In the genomic region with DNA sequence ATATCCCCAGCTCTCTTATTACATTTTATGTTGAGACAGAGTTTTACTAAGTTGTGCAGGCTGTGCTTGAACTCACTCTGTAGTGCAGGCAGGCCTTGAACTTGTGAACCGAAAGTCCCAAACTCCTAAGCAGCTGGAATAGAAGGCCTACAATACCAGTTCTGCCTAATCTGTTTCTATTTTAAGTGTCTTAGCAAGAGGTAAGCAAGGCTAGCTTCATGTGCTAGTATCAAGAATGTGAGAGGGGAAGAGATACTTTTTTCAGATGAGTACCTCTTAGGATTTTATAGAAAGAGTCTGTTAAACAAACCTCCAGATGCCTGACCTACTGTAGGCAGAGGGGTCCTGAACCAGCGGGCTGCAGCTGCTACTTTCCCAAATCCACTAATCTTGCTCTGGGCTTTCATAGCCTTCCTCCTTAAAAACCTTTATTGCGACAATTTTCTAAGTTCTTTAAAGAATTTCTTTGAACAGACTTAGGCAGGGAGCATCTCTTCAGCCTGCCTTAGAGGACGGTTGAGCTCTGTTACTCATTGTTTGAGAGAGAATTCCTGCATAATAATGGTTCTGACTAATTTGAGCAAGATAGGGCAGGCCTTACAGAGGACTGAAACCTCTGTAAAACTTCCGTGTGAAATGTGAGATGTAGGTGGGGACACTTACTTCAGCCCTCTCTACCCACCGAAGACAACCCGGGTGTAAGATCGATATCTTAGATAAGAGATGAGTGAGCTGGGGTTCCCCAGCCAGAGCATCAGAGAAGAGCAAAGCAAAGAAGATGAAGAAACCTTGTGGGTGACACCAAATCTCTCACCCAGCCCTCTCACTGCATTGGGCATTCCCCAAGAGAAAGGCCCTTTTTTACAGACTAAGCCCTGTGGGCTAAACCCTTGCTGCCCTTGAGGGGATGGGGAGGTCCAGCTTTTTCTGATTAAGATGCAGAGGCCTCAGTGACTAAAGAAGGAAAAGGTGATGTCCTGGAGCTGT, we compare ENCODE assay signal across 26 mouse cellular contexts. TPM values are rescaled to one million over a fixed set of nuclear protein-coding genes. Genes with fewer than 3 reads are reported as not detected.
A peak's percentile ranks its signal among the peaks of the same experiment; 100 is the strongest.
DNase-seq lines count a peak whose midpoint lies in the region; ATAC-seq and TF ChIP-seq lines count a peak whose summit lies in the region.
"Had no signal": no experiment of that assay in that cellular context is flagged by ENCODE, and none has a peak within 500 bp of the region (broad histone marks: within the 10 kb centered on the region; RNA-seq: fewer than 3 reads in every experiment).

No protein-coding gene starts in this region.

- no peaks in the 10 kb centered on the region for H3K79me2 ChIP-seq in CH12.LX (replicated peaks; ENCODE audit: control insufficient read depth, extremely low read depth, insufficient read depth, poor library complexity, severe bottlenecking)

- H3K9ac ChIP-seq in CH12.LX (ENCODE audit: insufficient read depth, low read depth) = no peak overlapping the region; the same call in 1 of the 2 replicates
- H3K9ac ChIP-seq in forebrain, embryonic 12.5 days = no peak overlapping the region
- H3K9ac ChIP-seq: embryonic facial prominence, embryonic 13.5 days; heart, embryonic 15.5 days; hindbrain, embryonic 15.5 days; limb, embryonic 15.5 days; liver, embryonic 14.5 days; lung, embryonic 15.5 days had no signal

- H3K4me2 ChIP-seq in CH12.LX (ENCODE audit: insufficient read depth, low read depth, poor library complexity, severe bottlenecking) = peak overlapping the region; percentile 78
- H3K4me2 ChIP-seq in forebrain, embryonic 12.5 days = no peak overlapping the region
- H3K4me2 ChIP-seq: embryonic facial prominence, embryonic 13.5 days; heart, embryonic 15.5 days; hindbrain, embryonic 15.5 days; limb, embryonic 15.5 days; lung, embryonic 15.5 days had no signal

- no peak for TF ChIP-seq RAD21 in CH12.LX (IDR thresholded peaks at IDR 0.05; ENCODE audit: low read depth, low read length)

- WGBS in forebrain, embryonic 12.5 days = 38% methylated on average over 8 of the region's 8 CpGs

- TF ChIP-seq EP300 in CH12.LX (IDR thresholded peaks at IDR 0.05; ENCODE audit: low read length) = peak; percentile 62; the same call in 1 of the 2 replicates

- in situ Hi-C loops in CH12.LX (cut with MboI; ENCODE audit: low pct_ligation_motif_present, low pct_unique_long_range_greater_than_20kb, low sequenced_read_pairs) = loop anchor here (10.0 to 25.0 kb wide), 3 partner anchors 148 to 430 kb away; partner anchors contain the start of genes Ccdc83, Ccdc89 and Crebzf

- H3K36me3 ChIP-seq in CH12.LX (replicated peaks in 1 of 2; ENCODE audit: control insufficient read depth in 1 of 2, insufficient read depth in 1 of 2, low read length in 1 of 2) = no peaks in the 10 kb centered on the region
- no peaks in the 10 kb centered on the region for H3K36me3 ChIP-seq in forebrain, embryonic 12.5 days (replicated peaks)
- H3K36me3 ChIP-seq: embryonic facial prominence, embryonic 13.5 days; G1E; heart, embryonic 15.5 days; hindbrain, embryonic 15.5 days; limb, embryonic 15.5 days; lung, embryonic 15.5 days had no signal

- dilution Hi-C loops in CH12.LX (cut with MboI; ENCODE audit: extremely low pct_ligation_motif_present, extremely low pct_unique_long_range_greater_than_20kb, low sequenced_read_pairs) = no loop called here

- peak; percentile 32 for DNase-seq in 416B (ENCODE audit: low read depth)
- peak; percentile 71 for DNase-seq in CH12.LX (ENCODE audit: extremely low read depth)
- DNase-seq in R1 (ENCODE audit: low read depth, low spot score) = peak; percentile 90
- DNase-seq in cerebellum, adult 11 months = no peak
- DNase-seq in spleen, postnatal 36 days (ENCODE audit: low spot score in 2 of 2) = no peak
- DNase-seq: adrenal gland, adult 2 months; cerebellum, adult 2 months; cerebellum, postnatal 25 days; gastrocnemius, adult 2 months; heart, postnatal 4 days; left cerebral cortex, postnatal 4 days; lung, postnatal 36 days; thymus, postnatal 14 days had no signal

- ATAC-seq in inflammation-experienced regulatory T-cells, adult 6 months = peak; percentile 87
- ATAC-seq in cerebellum, adult (ENCODE audit: insufficient number of reproducible peaks, low FRiP score, low TSS enrichment) = no peak
- no peak for ATAC-seq in forebrain, embryonic 12.5 days (ENCODE audit: low FRiP score)
- ATAC-seq: forebrain, embryonic 14.5 days; intestine, postnatal 0 days had no signal

- peaks cover 3 to 28% of the 10 kb centered on the region in 2 experiments; a peak in 3 of 4 replicates for H3K4me1 ChIP-seq in CH12.LX (ENCODE audit: control insufficient read depth in 1 of 2, insufficient read depth in 2 of 2)
- H3K4me1 ChIP-seq in forebrain, embryonic 12.5 days = no peaks in the 10 kb centered on the region
- H3K4me1 ChIP-seq: embryonic facial prominence, embryonic 13.5 days; heart, embryonic 15.5 days; hindbrain, embryonic 15.5 days; limb, embryonic 15.5 days; lung, embryonic 15.5 days had no signal

- H3K9me3 ChIP-seq in CH12.LX (replicated peaks; ENCODE audit: low read length) = no peaks in the 10 kb centered on the region
- H3K9me3 ChIP-seq in forebrain, embryonic 12.5 days = no peaks in the 10 kb centered on the region
- H3K9me3 ChIP-seq: embryonic facial prominence, embryonic 13.5 days; G1E; heart, embryonic 15.5 days; hindbrain, embryonic 15.5 days; limb, embryonic 15.5 days; lung, embryonic 15.5 days had no signal

- peak overlapping the region; percentile 90 for H3K27ac ChIP-seq in CH12.LX (ENCODE audit: insufficient read depth, low read depth)
- no peak overlapping the region for H3K27ac ChIP-seq in forebrain, embryonic 12.5 days
- H3K27ac ChIP-seq: embryonic facial prominence, embryonic 13.5 days; gastrocnemius, adult 2 months; heart, embryonic 15.5 days; hindbrain, embryonic 15.5 days; kidney, postnatal 0 days; limb, embryonic 15.5 days; liver, embryonic 14.5 days; lung, embryonic 15.5 days had no signal

- no peak for TF ChIP-seq CTCF in CH12.LX (conservative IDR thresholded peaks at IDR 0.05 in 1 of 2, IDR thresholded peaks at IDR 0.05 in 1 of 2; ENCODE audit: low read depth in 2 of 2, low read length in 2 of 2)

- H3K27me3 ChIP-seq in CH12.LX (replicated peaks) = no peaks in the 10 kb centered on the region
- no peaks in the 10 kb centered on the region for H3K27me3 ChIP-seq in forebrain, embryonic 12.5 days
- H3K27me3 ChIP-seq: embryonic facial prominence, embryonic 13.5 days; heart, embryonic 15.5 days; hindbrain, embryonic 15.5 days; limb, embryonic 15.5 days; lung, embryonic 15.5 days had no signal

- H3K4me3 ChIP-seq in CH12.LX (replicated peaks in 1 of 3; ENCODE audit: low read depth in 2 of 3, low read length in 2 of 3, poor library complexity in 1 of 3) = no peak overlapping the region
- H3K4me3 ChIP-seq in forebrain, embryonic 12.5 days (replicated peaks) = no peak overlapping the region
- H3K4me3 ChIP-seq: embryonic facial prominence, embryonic 13.5 days; gastrocnemius, adult 2 months; heart, embryonic 15.5 days; hindbrain, embryonic 15.5 days; limb, embryonic 15.5 days; lung, embryonic 15.5 days had no signal

- no peak for TF ChIP-seq POLR2A in CH12.LX (IDR thresholded peaks at IDR 0.05; ENCODE audit: low read depth, low read length)

TF ChIP-seq in CH12.LX, 34 proteins besides CTCF, POLR2A, EP300 and RAD21 (continues in another document):
- TF ChIP-seq USF1 (IDR thresholded peaks at IDR 0.05; ENCODE audit: low read depth, low read length) (no peak), JUN (IDR thresholded peaks at IDR 0.05; ENCODE audit: insufficient read depth, low read depth, low read length) (no peak; the same call in 1 of the 2 replicates), CHD2 (IDR thresholded peaks at IDR 0.05; ENCODE audit: low read length) (no peak), MAX (IDR thresholded peaks at IDR 0.05; ENCODE audit: low read length) (no peak), TCF12 (IDR thresholded peaks at IDR 0.05; ENCODE audit: low read depth, low read length) (peak; percentile 47), ZMIZ1 (IDR thresholded peaks at IDR 0.05; ENCODE audit: low read depth, low read length) (no peak), KAT2A (IDR thresholded peaks at IDR 0.05; ENCODE audit: insufficient replicate concordance, low read length) (no peak), MYC (IDR thresholded peaks at IDR 0.05; ENCODE audit: low read depth, low read length) (no peak), ELF1 (IDR thresholded peaks at IDR 0.05; ENCODE audit: low read depth, low read length) (peak; percentile 54; the same call in 1 of the 2 replicates), USF2 (conservative IDR thresholded peaks at IDR 0.05; ENCODE audit: low read depth, low read length) (no peak), CHD1 (IDR thresholded peaks at IDR 0.05; ENCODE audit: low read depth, low read length) (peak; percentile 78; the same call in 1 of the 2 replicates), MEF2A (IDR thresholded peaks at IDR 0.05; ENCODE audit: borderline replicate concordance, low read depth, low read length) (peak; percentile 76; the same call in 1 of the 2 replicates), NELFE (IDR thresholded peaks at IDR 0.05; ENCODE audit: low read depth, low read length) (peak; percentile 24; the same call in 1 of the 2 replicates), GABPA (IDR thresholded peaks at IDR 0.05; ENCODE audit: insufficient replicate concordance, low read depth, low read length) (no peak), ETS1 (conservative IDR thresholded peaks at IDR 0.05; ENCODE audit: low read depth, low read length) (peak; percentile 87; the same call in 1 of the 2 replicates), SIN3A (IDR thresholded peaks at IDR 0.05; ENCODE audit: low read length) (no peak; the same call in 1 of the 2 replicates), JUND (conservative IDR thresholded peaks at IDR 0.05; ENCODE audit: low read depth, low read length) (no peak; the same call in 1 of the 2 replicates), SMC3 (IDR thresholded peaks at IDR 0.05; ENCODE audit: low read depth, low read length) (no peak), ZNF384 (IDR thresholded peaks at IDR 0.05; ENCODE audit: low read depth, low read length) (peak; percentile 7; the same call in 1 of the 2 replicates), TBP (conservative IDR thresholded peaks at IDR 0.05; ENCODE audit: low read depth, low read length) (0 out of 2 replicates have a peak, but pooled peaks have one; percentile 44), UBTF (IDR thresholded peaks at IDR 0.05; ENCODE audit: low read depth, low read length) (no peak), BHLHE40 (IDR thresholded peaks at IDR 0.05; ENCODE audit: low read depth, low read length) (0 out of 2 replicates have a peak, but pooled peaks have one; percentile 23), MXI1 (IDR thresholded peaks at IDR 0.05; ENCODE audit: low read depth, low read length) (peak; percentile 0; the same call in 1 of the 2 replicates), PAX5 (IDR thresholded peaks at IDR 0.05; ENCODE audit: low read length) (no peak)

RNA-seq across cellular contexts. Expression of gene Eed, which starts 26.2 kb away (rescaled TPM):
- total RNA-seq in CH12.LX (2012; rRNA removed) (108 and 138 TPM in 2 replicates), CH12.LX (2014; rRNA removed) (143 and 161 TPM in 2 replicates)
- 242 and 267 TPM in 2 replicates for polyA plus RNA-seq in CH12.LX (2012; ENCODE audit: insufficient read length, low read depth)
- 10 to 100 TPM; 75.2 to 96.7 (median 91.0) TPM for polyA plus RNA-seq in inflammation-experienced regulatory T-cells, adult 6 months (2017; shearing (Covaris generic))
- 85.6 and 94.6 TPM in 2 replicates for polyA plus RNA-seq in forebrain, embryonic 12.5 days (2016; fragmentation: Nextera tagmentation; extraction: Ambion mirVana)

Comparison
In these comparisons a context has a peak if more than half of its experiments do, and no peak if none do; other contexts are left out.
1. DNase-seq: peak in 416B (single experiment), CH12.LX (single experiment) and R1 (single experiment); none in cerebellum, adult 11 months (single experiment) and spleen, postnatal 36 days (0 of 2).